Mouse (Mus musculus) limb, embryonic 14.5 days (tissue): ENCODE results near the gene Myo19. TPM values are rescaled to one million over a fixed set of nuclear protein-coding genes. Genes with fewer than 3 reads are reported as not detected.

ENCODE experiments used
- ATAC-seq: fragments of 200-750 bp; cut with Nextera tagmentation; 2 replicates; pipeline ENCODE4 v1.8.0; 2017; ENCODE audit warnings: low read depth, moderate number of reproducible peaks, moderate TSS enrichment; ENCODE audit not compliant: low FRiP score
- DNase-seq: peaks from one replicate; pipeline ENCODE4 v3.0.0-alpha.2; 2015; ENCODE audit warnings: low spot score
- H3K27ac ChIP-seq: fragments of 300-500 bp; sonication (generic); replicated peaks from 2 replicates; pipeline ENCODE4 v1.5.1; 2014; ENCODE audit warnings: low read depth, mild to moderate bottlenecking, low read length, moderate library complexity, mixed read lengths
- H3K27me3 ChIP-seq: fragments of 300-500 bp; sonication (generic); 2 replicates; pipeline ENCODE4 v1.6.1; 2014; ENCODE audit warnings: low read length, mixed read lengths; ENCODE audit not compliant: control insufficient read depth, insufficient read depth
- H3K36me3 ChIP-seq: fragments of 300-500 bp; sonication (generic); 2 replicates; pipeline ENCODE4 v1.6.1; 2014; ENCODE audit warnings: mild to moderate bottlenecking, low read length, moderate library complexity, mixed read lengths; ENCODE audit not compliant: control insufficient read depth, insufficient read depth
- H3K4me1 ChIP-seq: fragments of 300-500 bp; sonication (generic); 2 replicates; pipeline ENCODE4 v1.6.1; 2014; ENCODE audit warnings: antibody characterized with exemption, low read length, mixed read lengths; ENCODE audit not compliant: control insufficient read depth, insufficient read depth
- H3K4me2 ChIP-seq: fragments of 300-500 bp; sonication (generic); replicated peaks from 2 replicates; pipeline ENCODE4 v1.6.1; 2014; ENCODE audit warnings: low read depth, mild to moderate bottlenecking, low read length, moderate library complexity; ENCODE audit not compliant: severe bottlenecking
- H3K4me3 ChIP-seq: fragments of 300-500 bp; sonication (generic); replicated peaks from 2 replicates; pipeline ENCODE4 v1.5.1; 2014; ENCODE audit warnings: low read length
- H3K9ac ChIP-seq: fragments of 300-500 bp; sonication (generic); 2 replicates; pipeline ENCODE4 v1.6.1; 2014; ENCODE audit warnings: mild to moderate bottlenecking, low read depth, low read length, moderate library complexity; ENCODE audit not compliant: severe bottlenecking
- H3K9me3 ChIP-seq: fragments of 300-500 bp; sonication (generic); 2 replicates; pipeline ENCODE4 v1.6.1; 2016; ENCODE audit warnings: low read length; ENCODE audit not compliant: control insufficient read depth
- POLR2A ChIP-seq: fragments of 200-500 bp; IDR thresholded peaks from 2 replicates; pipeline ENCODE4 v1.8.0; 2012; ENCODE audit warnings: inconsistent platforms, mild to moderate bottlenecking, moderate library complexity, borderline replicate concordance; ENCODE audit not compliant: insufficient read depth, insufficient read length; ENCODE audit errors: extremely low read depth
- WGBS: fragments of 180-500 bp; shearing (Covaris S2); extraction: QIAGEN DNeasy Blood & Tissue Kit; methylation state at CpG from one replicate; pipeline ENCODE4 v1.1.7; 2014; 5-methylcytosine and 5-hydroxymethylcytosine counted together
- polyA plus RNA-seq, 2 experiments: library from polyadenylated mRNA; depleted of rRNA in 1 of 2; stranded (reverse) in 1 of 2; unstranded in 1 of 2; fragments of >200 nt; fragmentation: Nextera tagmentation in 1 of 2; extraction: Ambion mirVana in 1 of 2; gene quantifications; 2 replicates each; pipeline versions ENCODE4 v1.2.1 to v1.2.3; 2012 to 2014

Myo19 gene
- polyA plus RNA-seq, 2 experiments: 11.0 to 29.2 TPM

DNA sequence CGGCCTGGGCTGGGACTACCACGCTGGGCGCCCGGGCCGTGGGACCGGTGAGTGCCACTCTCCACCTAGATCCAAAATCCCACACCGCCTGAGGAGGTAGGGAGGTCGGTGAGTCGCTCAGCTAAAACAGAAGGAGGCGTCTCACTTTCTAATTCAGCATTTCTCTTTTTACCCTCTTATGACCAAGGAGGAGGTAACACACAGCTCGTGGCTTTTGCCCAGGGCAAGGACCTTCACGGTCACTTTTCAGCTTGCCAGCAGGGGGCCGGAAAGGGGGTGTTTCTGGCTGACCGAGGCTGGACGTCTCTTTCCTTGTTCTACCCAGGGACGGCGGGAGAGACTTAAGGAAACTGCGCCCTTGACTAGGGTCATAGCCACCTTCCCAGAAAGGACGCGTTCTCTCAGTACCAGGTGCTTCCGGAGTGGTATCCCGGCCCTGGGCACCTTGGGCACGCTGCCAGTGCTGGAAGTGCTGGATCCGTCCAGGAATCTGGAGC is 565 bp downstream of the Myo19 start:
- H3K4me1 ChIP-seq: peaks cover 8% of the 10 kb centered on the region; the same call in 1 of the 2 replicates
- H3K36me3 ChIP-seq: peaks cover 13% of the 10 kb centered on the region
- H3K9ac ChIP-seq: peak overlapping the region; percentile 87
- H3K4me3 ChIP-seq: peak overlapping the region; percentile 70
- TF ChIP-seq POLR2A: no peak
- DNase-seq (peak; percentile 51), ATAC-seq (peak; percentile 56)
- H3K27ac ChIP-seq: peak overlapping the region; percentile 88
- H3K27me3 ChIP-seq: no peaks in the 10 kb centered on the region
- H3K4me2 ChIP-seq: peak overlapping the region; percentile 93
- WGBS: 2% methylated on average over 24 of the region's 24 CpGs
- H3K9me3 ChIP-seq: no peaks in the 10 kb centered on the region

DNA sequence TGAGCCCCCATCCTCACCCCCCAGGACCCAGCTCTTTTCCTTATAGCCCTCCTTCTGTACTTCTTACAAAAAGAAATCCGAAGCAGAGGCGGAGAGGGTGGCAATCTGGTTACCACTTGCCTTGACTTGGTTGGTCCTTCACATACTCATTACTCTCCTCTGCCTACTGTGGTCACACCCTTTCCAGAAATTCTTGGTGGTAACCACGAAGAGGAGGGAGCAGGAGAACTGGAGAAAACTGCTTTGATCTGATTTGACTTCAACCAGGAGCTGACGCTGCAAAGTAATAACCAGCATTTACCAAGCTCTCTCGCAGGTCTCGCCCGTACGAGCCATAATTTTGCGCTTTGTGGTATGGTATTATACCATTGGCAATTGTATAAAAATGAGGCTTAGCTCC is 1.0 kb downstream of the Myo19 start:
- H3K27ac ChIP-seq: peak overlapping the region; percentile 88
- no peaks in the 10 kb centered on the region for H3K9me3 ChIP-seq
- H3K4me2 ChIP-seq: peak overlapping the region; percentile 93
- H3K9ac ChIP-seq: peak overlapping the region; percentile 87
- peaks cover 15% of the 10 kb centered on the region for H3K36me3 ChIP-seq
- no peak for TF ChIP-seq POLR2A
- DNase-seq (no peak), ATAC-seq (peak; percentile 4; the same call in 1 of the 2 replicates)
- H3K4me3 ChIP-seq: peak overlapping the region; percentile 70
- WGBS: 41% methylated on average over 9 of the region's 9 CpGs
- H3K4me1 ChIP-seq: peaks cover 8% of the 10 kb centered on the region; the same call in 1 of the 2 replicates
- H3K27me3 ChIP-seq: no peaks in the 10 kb centered on the region

DNA sequence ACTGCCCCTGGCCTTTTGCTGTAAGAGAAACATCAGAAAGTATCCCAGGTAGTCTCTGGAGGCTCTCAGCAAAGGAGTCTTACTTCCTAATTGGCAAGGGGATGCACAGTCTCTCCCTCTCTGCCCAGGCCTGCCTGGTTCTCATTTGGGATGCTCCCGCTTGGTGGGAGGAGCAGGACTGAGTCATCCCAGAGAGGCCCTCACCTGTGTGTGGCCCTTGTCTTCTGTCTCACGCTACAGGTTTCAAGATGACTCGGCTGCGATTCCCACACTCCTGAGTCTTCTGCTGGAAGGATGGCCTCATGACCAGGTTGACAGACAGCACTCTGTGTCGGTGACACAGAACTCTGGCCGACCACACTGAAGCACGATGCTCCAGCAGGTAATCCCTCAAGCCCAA is 2.4 kb downstream of the Myo19 start:
- no peak for DNase-seq
- H3K9ac ChIP-seq: no peak overlapping the region
- 96% methylated on average over 7 of the region's 7 CpGs for WGBS
- no peak overlapping the region for H3K27ac ChIP-seq
- H3K36me3 ChIP-seq: peaks cover 29% of the 10 kb centered on the region
- ATAC-seq: no peak
- no peaks in the 10 kb centered on the region for H3K9me3 ChIP-seq
- H3K4me3 ChIP-seq: no peak overlapping the region
- no peak for TF ChIP-seq POLR2A
- no peak overlapping the region for H3K4me2 ChIP-seq
- peaks cover 8% of the 10 kb centered on the region; the same call in 1 of the 2 replicates for H3K4me1 ChIP-seq
- H3K27me3 ChIP-seq: no peaks in the 10 kb centered on the region

DNA sequence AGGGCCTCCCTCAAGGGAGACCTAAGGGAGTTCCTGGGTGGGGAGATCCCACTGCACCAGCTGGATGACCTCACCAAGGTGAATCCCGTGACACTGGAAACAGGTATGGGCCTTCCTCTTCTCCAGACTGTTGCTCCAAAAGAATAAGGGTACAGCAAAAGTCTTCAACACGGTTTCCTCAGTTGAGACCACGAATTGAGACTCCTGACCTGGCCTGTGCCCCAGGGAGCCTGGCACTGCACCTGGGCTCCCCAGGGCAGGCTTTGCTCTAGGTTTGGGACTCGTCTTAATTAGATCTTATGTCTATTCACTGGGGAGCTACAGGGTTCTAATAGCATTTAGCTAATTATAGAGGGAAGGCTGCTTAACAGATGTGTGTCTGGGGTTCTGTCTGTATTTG is 5.3 kb downstream of the Myo19 start:
- no peak overlapping the region for H3K9ac ChIP-seq
- peaks cover 54% of the 10 kb centered on the region for H3K36me3 ChIP-seq
- DNase-seq (no peak), ATAC-seq (no peak)
- H3K4me2 ChIP-seq: no peak overlapping the region
- WGBS: 71% methylated on average over 4 of the region's 4 CpGs
- H3K9me3 ChIP-seq: no peaks in the 10 kb centered on the region
- H3K27me3 ChIP-seq: no peaks in the 10 kb centered on the region
- no peak for TF ChIP-seq POLR2A
- H3K4me3 ChIP-seq: no peak overlapping the region
- peaks cover 8% of the 10 kb centered on the region; the same call in 1 of the 2 replicates for H3K4me1 ChIP-seq
- H3K27ac ChIP-seq: no peak overlapping the region

DNA sequence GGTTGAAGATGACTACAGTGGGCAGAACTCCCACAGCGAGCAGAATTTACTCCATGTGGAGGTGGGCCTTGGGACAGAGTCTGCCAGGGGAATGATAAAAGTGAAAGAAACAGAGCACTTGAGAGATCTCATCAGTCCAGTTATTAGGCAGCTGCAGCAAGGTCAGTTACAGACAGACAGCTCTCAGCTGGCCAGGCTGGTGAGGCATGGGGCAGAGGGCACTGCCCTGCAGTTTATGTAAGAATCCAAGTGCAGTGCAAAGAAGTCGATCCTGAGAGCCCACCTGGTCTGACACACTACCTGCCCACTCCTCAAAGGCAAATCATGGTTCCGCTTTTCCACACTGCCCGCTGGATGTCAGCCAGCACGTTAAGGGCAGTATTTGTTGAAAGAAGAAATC is 6.3 kb downstream of the Myo19 start:
- no peak overlapping the region for H3K9ac ChIP-seq
- peaks cover 57% of the 10 kb centered on the region for H3K36me3 ChIP-seq
- peaks cover 3% of the 10 kb centered on the region; the same call in 1 of the 2 replicates for H3K4me1 ChIP-seq
- DNase-seq (no peak), ATAC-seq (no peak)
- H3K27me3 ChIP-seq: no peaks in the 10 kb centered on the region
- no peak overlapping the region for H3K4me3 ChIP-seq
- H3K27ac ChIP-seq: no peak overlapping the region
- TF ChIP-seq POLR2A: no peak
- H3K9me3 ChIP-seq: no peaks in the 10 kb centered on the region
- H3K4me2 ChIP-seq: no peak overlapping the region
- 86% methylated on average over 5 of the region's 5 CpGs for WGBS

DNA sequence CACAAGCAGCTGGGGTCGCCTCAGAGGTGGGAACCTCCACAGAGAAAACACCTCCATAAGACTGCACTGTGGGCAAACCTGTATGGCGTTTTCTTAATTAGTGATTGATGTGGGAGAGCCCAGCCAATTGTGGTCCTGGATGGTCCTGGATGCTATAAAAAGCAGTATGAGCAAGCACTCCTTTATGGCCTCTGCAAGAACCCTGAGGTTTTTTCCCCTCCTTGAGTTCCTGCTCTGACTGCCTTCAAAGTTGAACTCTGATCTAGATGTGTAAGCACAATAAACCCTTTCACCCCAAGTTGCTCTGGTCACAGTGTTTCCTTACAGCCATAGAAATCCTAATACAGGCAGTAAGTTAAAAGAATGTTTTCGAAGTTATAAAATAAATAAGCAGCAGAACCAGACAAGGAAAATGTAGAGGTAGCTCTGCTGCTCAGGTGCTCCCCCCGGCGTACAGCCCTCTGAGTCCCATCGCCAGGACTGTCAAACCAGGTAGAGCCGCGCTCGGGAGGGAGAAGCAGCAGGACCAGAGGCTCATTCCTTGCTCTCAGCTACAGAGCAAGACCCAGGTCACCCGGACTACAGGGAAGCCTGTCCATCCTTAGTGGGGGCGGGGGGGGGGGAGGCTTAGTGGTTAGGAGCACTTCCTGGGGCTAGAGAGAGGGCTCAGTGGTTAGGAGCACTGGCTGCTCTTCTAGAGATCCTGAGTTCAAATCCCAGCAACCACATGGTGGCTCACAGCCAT is 7.0 kb downstream of the Myo19 start:
- Histone ChIP-seq H3K4me1 (no peaks in the 10 kb centered on the region), H3K36me3 (peaks cover 64% of the 10 kb centered on the region), H3K4me2 (no peak overlapping the region), H3K9me3 (no peaks in the 10 kb centered on the region), H3K9ac (no peak overlapping the region), H3K27me3 (no peaks in the 10 kb centered on the region), H3K4me3 (no peak overlapping the region), H3K27ac (no peak overlapping the region)
- WGBS: 82% methylated on average over 11 of the region's 11 CpGs
- DNase-seq: no peak
- no peak for TF ChIP-seq POLR2A
- ATAC-seq: no peak
